Mouse (Mus musculus) heart, postnatal 0 days (tissue): Measurements from ENCODE around the gene Pparg.

Experiments
- CTCF ChIP-seq: IDR thresholded peaks from 2 replicates; pipeline ENCODE4 v1.5.1; 2016; ENCODE audit warnings: antibody characterized with exemption, control low read depth, low read depth
- EP300 ChIP-seq: IDR thresholded peaks from 2 replicates; pipeline ENCODE4 v1.6.1; 2016; ENCODE audit warnings: antibody characterized with exemption, low read depth

DNA sequence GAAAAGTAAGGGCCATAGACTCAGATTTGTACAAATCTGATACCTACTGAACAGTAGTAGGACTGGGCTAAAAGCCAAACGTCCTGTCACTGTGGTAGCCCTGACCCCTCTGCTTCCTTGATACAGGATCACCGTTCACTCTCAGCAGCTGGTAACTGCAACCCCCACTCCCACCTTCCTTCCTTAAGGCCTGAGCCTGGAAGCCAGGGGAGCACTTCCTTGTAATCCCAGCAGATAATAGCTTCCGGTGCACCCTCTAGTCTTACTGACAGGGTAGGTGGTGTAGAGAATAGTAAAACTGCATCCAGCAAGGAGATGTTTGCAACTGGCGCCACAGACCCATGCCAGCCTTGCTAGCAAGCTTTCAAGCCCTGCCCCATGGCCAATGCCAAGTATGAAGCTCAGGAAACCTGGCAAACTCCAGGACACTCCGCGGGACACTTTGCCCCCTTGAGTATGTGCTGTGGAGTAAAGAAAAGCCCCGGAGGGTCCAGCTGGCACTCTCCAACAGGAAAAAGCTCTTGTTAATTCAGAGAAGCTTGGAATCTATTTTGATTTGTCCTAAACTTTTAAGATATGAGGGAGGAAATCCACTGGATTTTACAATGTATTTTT lies 116.4 kb downstream of the Pparg start:
- TF ChIP-seq CTCF (no peak), EP300 (no peak)
